Mouse (Mus musculus) heart, postnatal 36 days (tissue): ENCODE measurements around the gene Chchd6. TPM values are rescaled to one million over a fixed set of nuclear protein-coding genes. Genes with fewer than 3 reads are reported as not detected.

Source experiments
- DNase-seq, 2 experiments: peaks; one replicate each; pipeline ENCODE4 v3.0.0; 2021 to 2022
- intact Hi-C: fragments of 180-260 bp; cut with DNase I; formaldehyde crosslinking; loops from one replicate; pipeline ENCODE4 v1.15.1; 2025
- total RNA-seq, 2 experiments: library from RNA; stranded (reverse); gene quantifications; 2 replicates each; pipeline ENCODE4 v1.2.3; 2021

The Chchd6 gene
- total RNA-seq, 2 experiments from 2014 or later, result 9.6 to 11.2 TPM

- no peak for DNase-seq
- intact Hi-C loops, result no loop called here
Measured at GRCm38 (mm10) chr6:89459634-89460033, 135.8 kb downstream of the Chchd6 start.

GRCm38 (mm10) chr6:89457601-89458000 lies 137.9 kb downstream of the Chchd6 start:
- intact Hi-C loops, result loop anchor here (2.0 kb wide), 1 partner anchor 35 kb away; no protein-coding TSS in a partner anchor
- no peak for DNase-seq

- intact Hi-C loops, result loop anchor here (2.0 kb wide), 1 partner anchor 34 kb away; no protein-coding TSS in a partner anchor
- DNase-seq, result no peak
Measured at GRCm38 (mm10) chr6:89456409-89456961, 139.0 kb downstream of the Chchd6 start.

GRCm38 (mm10) chr6:89455523-89456000 lies 139.9 kb downstream of the Chchd6 start:
- DNase-seq, result peak; percentile 21 to 30
- intact Hi-C loops, result no loop called here

- intact Hi-C loops, result loop anchor here (5.0 kb wide), 1 partner anchor 92 kb away; the partner anchor contains the start of gene Plxna1
- DNase-seq, result no peak
Measured at GRCm38 (mm10) chr6:89454437-89454836, 141.0 kb downstream of the Chchd6 start.

GRCm38 (mm10) chr6:89452976-89453674 lies 142.3 kb downstream of the Chchd6 start:
- intact Hi-C loops, result loop anchor here (5.0 kb wide), 1 partner anchor 91 kb away; the partner anchor contains the start of gene Plxna1
- DNase-seq, result peak in 1 of 2 experiments; percentile 24

GRCm38 (mm10) chr6:89452356-89452755 lies 143.1 kb downstream of the Chchd6 start:
- DNase-seq, result no peak
- intact Hi-C loops, result loop anchor here (5.0 kb wide), 1 partner anchor 90 kb away; the partner anchor contains the start of gene Plxna1

- no peak for DNase-seq
- intact Hi-C loops, result no loop called here
Measured at GRCm38 (mm10) chr6:89448736-89449135, 146.7 kb downstream of the Chchd6 start.

- DNase-seq, result no peak
- intact Hi-C loops, result no loop called here
Measured at GRCm38 (mm10) chr6:89440671-89441070, 154.8 kb downstream of the Chchd6 start.

- intact Hi-C loops, result no loop called here
- no peak for DNase-seq
Measured at GRCm38 (mm10) chr6:89431920-89432482, 163.5 kb downstream of the Chchd6 start.

- no peak for DNase-seq
- intact Hi-C loops, result no loop called here
Measured at GRCm38 (mm10) chr6:89430749-89431148, 164.7 kb downstream of the Chchd6 start.

- DNase-seq, result no peak
Measured at GRCm38 (mm10) chr6:89428661-89429375, 166.6 kb downstream of the Chchd6 start.

GRCm38 (mm10) chr6:89424461-89424860 lies 171.0 kb downstream of the Chchd6 start:
- DNase-seq, result no peak
- intact Hi-C loops, result no loop called here

More at GRCm38 (mm10) chr6:89428661-89429375, 166.6 kb downstream of the Chchd6 start:
- intact Hi-C loops, result no loop called here

- no peak for DNase-seq
- intact Hi-C loops, result loop anchor here (2.0 kb wide), 1 partner anchor 34 kb away; no protein-coding TSS in a partner anchor
Measured at GRCm38 (mm10) chr6:89422621-89423020, 172.8 kb downstream of the Chchd6 start.

GRCm38 (mm10) chr6:89421922-89422321 lies 173.5 kb downstream of the Chchd6 start:
- no peak for DNase-seq
- intact Hi-C loops, result loop anchor here (2.0 kb wide), 1 partner anchor 35 kb away; no protein-coding TSS in a partner anchor

GRCm38 (mm10) chr6:89421503-89421902 lies 173.9 kb downstream of the Chchd6 start:
- DNase-seq, result no peak
- intact Hi-C loops, result no loop called here

- intact Hi-C loops, result no loop called here
- DNase-seq, result no peak
Measured at GRCm38 (mm10) chr6:89420756-89421155, 174.7 kb downstream of the Chchd6 start.

GRCm38 (mm10) chr6:89420110-89420509 lies 175.3 kb downstream of the Chchd6 start:
- DNase-seq, result no peak
- intact Hi-C loops, result no loop called here

GRCm38 (mm10) chr6:89419066-89419815 lies 176.2 kb downstream of the Chchd6 start:
- DNase-seq, result no peak
- intact Hi-C loops, result no loop called here

GRCm38 (mm10) chr6:89416030-89416595 lies 179.3 kb downstream of the Chchd6 start:
- DNase-seq, result no peak
- intact Hi-C loops, result no loop called here
